Mouse (Mus musculus) adrenal gland, adult (tissue): ENCODE measurements at regions not wholly inside any gene's neighbourhood (a gene's known extent, or its start where the extent isn't known, plus 50 kb on each side); places are given as distances from the start of the nearest gene placed in this dataset.

Source experiments
- DNase-seq, 2 experiments: peaks; one replicate each; pipeline ENCODE4 v3.0.0; 2022 to 2023; ENCODE audit warnings: low spot score in 1 of 2; ENCODE audit not compliant: inconsistent age in 2 of 2

GRCm38 (mm10) chr14:112895561-112895960 is 418.8 kb upstream of the Tpm3-rs7 start:
- peak in 1 of 2 experiments; percentile 29 for DNase-seq

- no peak for DNase-seq
These were observed 413.2 kb upstream of the Tpm3-rs7 start for GRCm38 (mm10) chr14:112901171-112901570.

- no peak for DNase-seq
These were observed 397.3 kb upstream of the Tpm3-rs7 start for GRCm38 (mm10) chr14:112917148-112917547.
